Mouse (Mus musculus): ENCODE measurements around the gene Syt3.

Syt3 gene

DNA sequence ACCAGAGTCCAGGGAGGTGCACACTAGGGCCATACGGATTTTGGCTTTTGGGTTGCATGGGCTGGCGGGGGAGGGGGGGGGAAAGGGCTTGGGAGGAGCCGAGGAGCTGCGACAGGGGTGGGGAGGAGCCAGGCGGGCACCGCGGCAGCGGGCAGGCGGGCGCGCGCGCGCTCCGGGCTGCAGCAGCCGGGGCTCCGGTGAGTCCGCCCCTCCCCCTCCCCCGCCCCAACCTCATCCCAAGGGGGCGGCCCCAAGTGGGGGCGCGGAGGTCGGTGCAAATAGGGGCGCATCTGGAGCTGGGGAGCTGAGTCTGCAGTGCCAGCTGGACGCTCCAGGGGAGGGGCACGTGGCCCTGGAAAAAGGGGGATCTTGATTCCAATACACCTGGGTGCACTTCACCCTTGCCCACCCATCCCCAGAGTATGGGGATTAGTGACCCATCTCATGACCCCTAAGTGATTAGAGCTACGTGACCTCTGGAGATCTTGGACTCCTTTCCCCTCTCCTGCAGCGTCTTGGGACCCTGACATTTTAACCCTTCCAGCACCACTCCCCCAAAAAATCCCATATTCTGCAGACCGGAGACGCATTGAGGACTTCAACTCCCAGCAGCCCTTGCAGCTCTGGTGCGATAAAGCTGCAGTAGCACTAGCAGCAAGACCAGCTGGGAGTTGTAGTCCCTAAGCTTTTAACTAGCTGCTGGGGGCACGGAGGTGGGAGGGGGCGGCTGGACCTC, at the start of gene Syt3:
Syt3 (plus strand) TSS at position 123 of the 736 bp plus-strand sequence.
- in situ Hi-C loops (cut with MboI) = no loop called here

DNA sequence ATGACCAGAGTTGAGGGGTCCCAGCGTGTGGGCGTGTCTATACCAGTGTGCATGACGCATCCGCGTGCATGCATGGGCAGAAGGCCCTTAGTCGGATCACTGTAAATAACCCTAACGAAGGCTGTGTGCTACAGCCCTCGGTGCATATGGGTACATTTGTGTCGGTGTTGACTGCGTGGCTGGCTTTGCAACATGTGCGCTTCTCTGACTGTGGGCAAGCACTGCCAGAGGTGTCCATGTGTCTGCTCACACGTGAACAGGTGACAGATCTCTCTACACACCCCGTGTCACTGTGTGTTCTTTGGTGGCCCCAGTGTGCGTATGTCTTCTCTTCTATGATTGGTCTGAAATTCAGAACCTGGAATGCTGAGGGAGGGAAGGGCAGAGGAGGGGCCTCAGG, 49.8 kb upstream of the Syt3 start:
- in situ Hi-C loops (cut with MboI) = loop anchor here (25.0 kb wide), 1 partner anchor 397 kb away; the partner anchor contains the start of gene Klk15

DNA sequence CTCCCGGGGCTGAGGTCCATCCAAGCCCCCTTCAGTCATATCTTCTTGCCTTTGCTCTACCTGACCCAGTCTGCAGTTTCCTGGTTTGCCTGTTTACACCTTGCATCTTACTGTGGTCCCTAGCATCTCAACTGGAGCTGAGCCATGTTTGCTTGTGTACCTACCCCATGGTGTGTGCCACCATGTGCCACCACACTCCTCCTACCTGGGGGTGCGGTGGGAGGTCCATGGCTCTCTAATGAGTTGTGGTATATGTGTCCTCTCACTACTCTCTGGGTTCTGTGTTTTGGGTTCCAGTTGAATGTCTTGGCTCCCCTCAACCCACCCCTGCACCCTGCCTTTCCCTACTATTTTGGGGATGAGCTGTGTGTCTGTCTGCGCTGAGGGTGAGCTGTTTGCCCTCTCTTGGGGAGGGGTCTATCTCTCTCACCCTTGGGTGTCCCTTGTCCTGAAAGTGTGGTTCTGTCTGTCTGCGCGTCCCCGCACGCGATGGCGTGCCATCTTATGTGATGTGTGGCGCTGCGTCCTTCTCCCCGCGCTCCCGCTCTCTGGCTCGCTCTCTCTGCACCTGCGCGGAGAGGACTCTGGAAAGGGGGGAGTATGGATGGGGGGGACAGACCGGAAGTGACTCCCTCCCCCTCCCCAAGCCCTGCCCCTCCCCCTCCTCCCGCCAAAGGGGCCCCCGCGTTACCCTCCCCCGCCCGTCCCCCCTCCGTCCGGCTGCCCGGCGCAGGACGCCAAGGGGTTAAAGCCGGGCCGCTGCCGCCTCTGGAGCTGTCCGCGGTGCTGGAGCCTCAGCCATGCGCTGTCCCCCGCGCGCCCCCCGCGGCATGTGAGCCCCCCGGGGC, 48.6 kb upstream of the Syt3 start:
- in situ Hi-C loops (cut with MboI) = loop anchor here (25.0 kb wide), 1 partner anchor 398 kb away; the partner anchor contains the start of gene Klk15

DNA sequence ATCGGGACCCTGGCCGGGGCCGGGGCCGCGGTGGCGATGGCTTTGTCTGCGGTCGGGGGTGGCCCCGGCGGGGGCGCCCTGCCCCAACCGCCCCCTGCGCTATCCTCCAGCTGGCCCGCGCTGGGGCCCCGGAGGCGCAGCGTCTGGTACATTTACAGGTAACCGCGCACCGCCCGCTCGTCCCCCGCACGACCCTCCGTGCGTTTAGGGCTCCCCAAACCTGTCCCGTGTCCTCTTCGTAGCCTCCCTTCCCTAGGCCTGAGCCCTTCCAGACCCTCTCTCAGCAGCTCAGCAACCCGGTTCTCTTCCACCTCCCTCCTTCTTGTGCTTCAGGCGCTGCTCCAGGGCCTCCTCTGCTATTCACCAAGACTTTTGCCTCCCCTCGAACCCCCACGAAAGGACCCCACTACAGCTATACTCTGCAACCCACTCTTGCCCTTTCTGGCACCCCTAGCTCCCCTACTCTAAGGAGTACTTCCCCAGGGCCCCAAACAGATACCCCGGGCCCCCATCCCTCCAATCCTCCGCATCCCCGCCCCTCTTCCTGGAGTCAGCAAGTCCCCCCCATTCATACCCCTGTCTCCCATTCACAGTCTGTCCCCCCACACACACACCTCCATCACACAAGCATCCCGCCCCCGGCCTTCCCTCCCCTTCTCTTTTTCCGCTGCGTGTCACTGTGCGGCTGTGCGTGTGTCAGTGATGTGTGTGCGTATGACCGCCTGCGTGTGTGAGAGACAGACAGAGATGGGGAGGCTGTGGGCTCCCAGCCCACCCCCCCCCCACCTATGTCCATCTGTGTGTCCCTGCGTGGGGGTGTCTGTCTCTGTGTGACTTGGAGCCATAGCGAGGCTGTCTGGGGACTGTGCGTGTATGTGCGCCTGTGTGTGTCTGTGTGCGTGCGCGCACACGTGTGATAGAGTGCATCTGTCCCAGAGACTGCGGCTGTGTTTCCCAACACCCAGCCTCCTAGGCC, 47.6 kb upstream of the Syt3 start:
- in situ Hi-C loops (cut with MboI) = loop anchor here (25.0 kb wide), 1 partner anchor 399 kb away; the partner anchor contains the start of gene Klk15

DNA sequence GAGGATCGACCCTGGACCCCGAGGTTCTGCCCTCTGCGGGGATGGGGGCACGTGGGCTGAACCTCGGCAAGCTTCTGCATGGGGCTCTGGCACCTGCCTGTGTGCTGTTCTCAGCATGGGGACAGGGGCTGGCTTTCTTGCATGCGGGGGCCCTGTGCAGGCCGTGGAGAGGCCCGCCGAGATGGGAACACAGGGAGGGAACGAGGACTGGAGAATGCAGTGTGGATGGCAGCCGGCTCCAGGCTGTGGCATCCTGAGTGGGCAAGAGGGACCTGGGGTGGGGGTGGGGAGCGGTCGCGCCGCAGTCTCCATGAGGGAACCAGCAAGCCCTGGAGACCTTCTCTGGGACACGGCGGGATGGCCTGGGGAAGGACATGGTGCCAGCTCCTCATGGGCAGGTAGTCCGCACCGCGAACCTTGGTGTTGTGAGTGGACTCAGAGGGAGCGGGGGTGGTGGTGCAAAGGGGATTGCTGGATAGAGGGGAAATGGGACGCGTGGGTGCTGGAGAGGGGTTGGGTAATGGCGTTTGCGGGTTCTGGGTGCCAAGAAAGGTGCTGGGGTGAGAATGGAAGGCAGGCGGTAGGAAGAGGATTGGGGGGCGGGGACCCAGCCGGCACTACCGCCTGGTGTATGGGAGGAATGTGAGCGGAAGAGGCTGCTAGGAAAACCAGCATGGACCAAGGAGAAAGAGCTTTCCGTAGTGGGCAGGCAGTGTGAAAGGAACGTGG, 46.6 kb upstream of the Syt3 start:
- in situ Hi-C loops (cut with MboI) = loop anchor here (25.0 kb wide), 1 partner anchor 400 kb away; the partner anchor contains the start of gene Klk15

DNA sequence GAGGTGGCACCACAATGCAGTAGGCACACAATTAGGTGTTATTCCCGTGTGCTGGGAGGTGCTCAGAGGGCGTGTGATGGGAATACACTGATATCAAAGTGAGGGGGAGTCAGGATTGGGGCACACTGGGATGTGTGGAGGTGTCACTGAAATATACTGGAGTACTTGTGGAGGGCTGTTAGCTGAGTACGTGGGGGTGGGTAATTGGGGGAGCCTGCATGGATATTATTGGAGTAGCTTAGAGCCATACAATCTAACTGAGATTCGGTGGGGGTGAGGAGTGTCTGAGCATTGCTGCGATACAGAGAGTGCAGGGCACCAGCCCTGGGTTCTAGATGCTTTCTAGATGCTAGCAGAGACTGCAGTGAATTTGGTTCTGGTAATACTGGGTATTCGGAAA, 43.7 kb upstream of the Syt3 start:
- in situ Hi-C loops (cut with MboI) = loop anchor here (5.0 to 25.0 kb wide), 2 partner anchors 78 to 403 kb away; partner anchors contain the start of genes Gm15517 and Klk15

DNA sequence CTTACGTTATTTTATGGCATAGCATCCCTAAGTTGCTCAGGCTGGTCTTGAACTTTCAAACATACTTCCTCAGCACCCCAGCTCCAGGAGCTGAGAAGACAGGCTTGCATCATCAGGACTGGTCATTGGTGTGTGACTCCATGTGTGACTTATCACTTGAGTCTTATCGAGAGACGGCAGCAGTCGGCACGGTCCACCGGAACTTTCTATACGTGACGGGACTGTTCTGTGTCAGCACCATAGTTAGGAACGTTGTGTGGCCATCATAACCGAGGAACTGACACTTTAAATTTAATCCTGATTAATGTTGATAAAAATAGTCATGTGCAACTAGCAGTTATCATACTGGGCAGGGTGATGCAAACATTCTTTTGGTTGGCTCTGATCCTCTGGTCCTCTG, 42.8 kb upstream of the Syt3 start:
- in situ Hi-C loops (cut with MboI) = loop anchor here (5.0 to 25.0 kb wide), 2 partner anchors 79 to 404 kb away; partner anchors contain the start of genes Gm15517 and Klk15

DNA sequence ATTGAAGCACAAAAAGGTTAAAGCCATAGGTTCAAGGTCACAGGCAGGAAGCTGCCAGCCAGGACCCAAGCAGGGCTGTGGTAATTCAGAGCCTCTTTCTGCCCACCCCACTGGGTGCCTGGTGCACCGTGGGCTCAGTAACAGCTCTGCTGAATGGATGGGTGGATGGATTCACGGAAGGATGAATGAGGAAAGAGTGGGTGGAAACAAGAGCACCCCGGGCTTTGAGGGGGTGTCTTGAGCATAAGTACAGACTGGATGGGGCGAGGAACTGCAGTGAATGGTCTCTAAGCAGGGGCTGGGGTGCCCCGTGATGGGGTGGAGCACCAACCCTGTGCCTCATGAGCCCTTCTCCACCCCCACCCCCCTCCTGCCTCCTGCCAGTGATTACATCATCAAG, 42.2 kb upstream of the Syt3 start:
- in situ Hi-C loops (cut with MboI) = loop anchor here (5.0 to 25.0 kb wide), 2 partner anchors 79 to 404 kb away; partner anchors contain the start of genes Gm15517 and Klk15

DNA sequence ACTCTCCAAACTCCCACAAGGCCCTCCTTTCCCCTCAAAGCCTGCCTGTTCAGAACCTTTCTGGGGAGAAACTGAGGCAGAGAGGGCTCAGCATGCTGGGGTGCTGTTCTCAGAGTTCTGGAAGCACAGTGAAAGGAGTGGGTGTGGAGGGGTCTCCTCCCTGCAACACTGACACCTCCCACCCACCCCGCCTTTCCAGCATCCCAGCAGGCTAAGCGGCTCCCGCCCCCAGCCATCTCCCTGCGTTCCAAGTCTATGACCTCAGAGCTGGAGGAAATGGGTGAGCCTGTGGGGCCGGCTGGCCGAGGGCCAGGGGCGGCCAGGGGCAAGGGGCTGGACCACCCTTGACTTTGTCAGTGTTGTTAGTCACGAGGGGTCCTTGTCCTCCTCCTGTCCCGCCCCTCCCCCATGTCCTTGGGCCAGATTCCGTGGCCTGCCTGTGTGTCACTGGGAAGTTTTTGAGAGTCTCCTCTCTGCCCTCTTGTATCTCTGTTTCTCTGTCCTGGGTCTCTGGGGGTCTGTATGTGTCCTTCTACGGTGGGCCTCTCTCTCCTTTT, 40.4 kb upstream of the Syt3 start:
- in situ Hi-C loops (cut with MboI) = loop anchor here (5.0 to 25.0 kb wide), 2 partner anchors 81 to 406 kb away; partner anchors contain the start of genes Gm15517 and Klk15

DNA sequence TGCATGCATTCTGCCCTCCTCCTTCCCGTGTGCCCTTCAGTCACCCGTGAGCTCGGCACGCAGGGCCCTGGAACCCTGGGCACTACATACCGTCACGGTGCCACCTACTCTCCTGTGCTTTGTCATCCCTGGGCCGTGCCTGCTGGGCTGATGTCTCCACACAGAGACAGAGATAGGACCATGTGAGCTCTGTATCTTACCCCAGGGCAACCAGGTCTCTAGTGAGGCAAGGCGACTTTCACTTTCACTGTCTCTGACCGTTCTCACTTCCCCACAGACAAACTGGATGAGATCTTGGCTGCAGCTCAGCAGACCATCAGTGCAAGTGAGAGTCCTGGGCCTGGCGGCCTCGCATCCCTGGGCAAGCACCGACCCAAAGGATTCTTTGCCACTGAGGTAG, 39.3 kb upstream of the Syt3 start:
- in situ Hi-C loops (cut with MboI) = loop anchor here (5.0 to 25.0 kb wide), 2 partner anchors 82 to 407 kb away; partner anchors contain the start of genes Gm15517 and Klk15

DNA sequence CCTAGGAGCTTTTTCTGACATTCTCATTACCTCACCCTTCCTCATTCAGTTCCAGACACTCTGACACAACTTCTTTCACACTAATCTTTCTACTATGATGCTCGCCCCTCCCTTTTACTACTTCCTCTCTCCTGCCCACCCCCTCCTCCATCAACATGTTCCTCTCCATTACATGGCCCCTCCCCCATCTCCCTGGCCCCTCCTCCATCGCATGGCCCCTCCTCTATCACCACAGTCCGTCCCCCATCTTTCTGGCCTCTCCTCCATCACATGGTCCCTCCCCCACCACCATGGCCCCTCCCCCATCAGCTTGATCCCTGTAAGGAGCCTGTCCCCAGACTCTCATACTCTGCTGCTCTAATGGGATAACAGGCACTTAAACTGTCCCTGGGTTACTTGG, 34.9 kb upstream of the Syt3 start:
- in situ Hi-C loops (cut with MboI) = loop anchor here (25.0 kb wide), 1 partner anchor 412 kb away; the partner anchor contains the start of gene Klk15

DNA sequence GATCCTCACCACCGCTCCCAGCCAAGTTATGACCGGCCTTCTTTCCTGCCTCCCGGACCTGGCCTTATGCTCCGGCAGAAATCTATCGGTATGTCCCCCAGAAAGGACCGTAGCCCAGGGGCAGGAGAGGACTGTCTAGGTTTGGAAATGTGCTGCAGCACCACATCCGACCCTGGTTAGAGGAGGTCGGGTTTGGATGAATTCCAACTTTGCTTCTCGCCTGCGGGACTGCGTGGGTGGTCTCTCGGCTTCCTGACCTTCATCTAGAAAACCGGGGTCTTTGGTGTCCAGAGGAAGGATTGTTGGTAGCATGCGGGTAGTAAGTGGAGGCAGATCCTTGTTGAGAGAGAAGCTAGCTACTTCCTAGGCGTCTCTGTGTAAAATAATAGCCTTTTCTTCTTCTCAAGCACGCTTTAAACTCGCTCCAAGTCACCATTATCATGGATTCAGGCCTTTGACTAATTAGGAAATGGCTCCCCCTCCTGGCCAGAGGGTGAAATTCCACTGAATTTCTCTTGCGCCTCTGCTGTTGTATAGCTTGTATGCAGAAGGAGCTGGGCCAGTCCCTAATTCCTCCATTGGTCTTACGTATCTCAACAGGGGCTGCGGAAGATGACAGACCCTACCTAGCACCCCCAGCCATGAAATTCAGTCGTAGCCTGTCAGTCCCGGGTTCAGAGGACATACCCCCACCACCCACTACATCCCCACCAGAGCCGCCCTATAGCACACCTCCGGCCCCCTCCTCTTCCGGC, 32.8 kb upstream of the Syt3 start:
- in situ Hi-C loops (cut with MboI) = no loop called here

DNA sequence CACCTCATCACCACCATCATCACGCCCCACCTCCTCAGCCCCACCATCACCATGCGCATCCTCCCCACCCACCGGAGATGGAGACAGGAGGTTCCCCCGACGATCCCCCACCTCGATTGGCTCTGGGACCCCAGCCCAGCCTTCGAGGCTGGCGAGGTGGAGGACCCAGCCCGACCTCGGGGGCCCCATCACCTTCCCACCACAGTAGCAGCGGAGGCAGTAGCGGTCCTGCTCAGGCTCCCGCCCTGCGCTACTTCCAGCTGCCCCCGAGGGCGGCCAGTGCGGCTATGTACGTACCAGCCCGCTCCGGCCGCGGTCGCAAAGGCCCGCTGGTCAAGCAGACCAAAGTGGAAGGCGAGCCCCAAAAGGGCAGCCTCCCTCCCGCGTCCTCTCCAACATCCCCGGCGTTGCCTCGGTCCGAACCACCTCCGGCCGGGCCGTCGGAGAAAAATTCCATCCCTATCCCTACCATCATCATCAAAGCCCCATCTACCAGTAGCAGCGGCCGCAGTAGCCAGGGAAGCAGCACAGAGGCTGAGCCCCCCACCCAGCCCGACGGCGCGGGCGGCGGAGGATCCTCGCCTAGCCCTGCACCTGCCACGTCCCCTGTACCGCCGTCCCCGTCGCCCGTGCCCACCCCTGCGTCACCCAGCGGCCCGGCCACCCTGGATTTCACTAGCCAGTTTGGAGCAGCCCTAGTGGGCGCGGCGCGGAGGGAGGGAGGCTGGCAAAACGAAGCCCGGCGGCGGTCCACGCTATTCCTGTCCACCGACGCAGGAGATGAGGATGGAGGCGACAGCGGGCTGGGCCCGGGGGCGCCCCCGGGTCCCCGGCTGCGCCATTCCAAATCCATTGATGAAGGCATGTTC, 31.8 kb upstream of the Syt3 start:
- in situ Hi-C loops (cut with MboI) = no loop called here

DNA sequence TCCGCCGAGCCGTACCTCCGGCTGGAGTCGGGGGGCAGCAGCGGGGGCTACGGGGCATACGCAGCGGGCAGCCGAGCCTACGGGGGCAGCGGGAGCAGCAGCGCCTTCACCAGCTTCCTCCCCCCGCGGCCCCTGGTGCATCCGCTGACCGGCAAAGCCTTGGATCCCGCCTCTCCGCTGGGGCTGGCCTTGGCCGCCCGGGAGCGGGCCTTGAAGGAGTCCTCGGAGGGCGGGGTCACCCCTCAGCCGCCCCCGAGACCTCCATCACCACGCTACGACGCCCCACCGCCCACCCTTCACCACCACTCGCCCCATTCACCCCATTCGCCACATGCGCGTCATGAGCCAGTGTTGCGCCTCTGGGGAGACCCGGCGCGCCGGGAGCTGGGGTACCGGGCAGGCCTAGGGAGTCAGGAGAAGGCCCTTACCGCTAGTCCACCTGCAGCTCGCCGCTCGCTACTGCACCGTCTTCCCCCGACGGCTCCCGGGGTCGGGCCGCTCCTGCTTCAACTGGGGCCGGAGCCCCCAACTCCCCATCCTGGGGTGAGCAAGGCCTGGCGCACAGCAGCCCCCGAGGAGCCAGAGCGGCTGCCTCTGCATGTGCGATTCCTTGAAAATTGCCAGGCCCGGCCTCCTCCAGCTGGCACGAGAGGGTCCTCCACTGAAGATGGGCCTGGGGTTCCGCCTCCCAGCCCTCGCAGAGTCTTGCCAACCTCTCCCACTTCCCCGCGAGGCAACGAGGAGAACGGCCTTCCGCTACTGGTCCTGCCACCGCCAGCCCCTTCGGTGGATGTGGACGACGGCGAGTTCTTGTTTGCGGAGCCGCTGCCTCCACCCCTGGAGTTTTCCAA, 30.9 kb upstream of the Syt3 start:
- in situ Hi-C loops (cut with MboI) = no loop called here

DNA sequence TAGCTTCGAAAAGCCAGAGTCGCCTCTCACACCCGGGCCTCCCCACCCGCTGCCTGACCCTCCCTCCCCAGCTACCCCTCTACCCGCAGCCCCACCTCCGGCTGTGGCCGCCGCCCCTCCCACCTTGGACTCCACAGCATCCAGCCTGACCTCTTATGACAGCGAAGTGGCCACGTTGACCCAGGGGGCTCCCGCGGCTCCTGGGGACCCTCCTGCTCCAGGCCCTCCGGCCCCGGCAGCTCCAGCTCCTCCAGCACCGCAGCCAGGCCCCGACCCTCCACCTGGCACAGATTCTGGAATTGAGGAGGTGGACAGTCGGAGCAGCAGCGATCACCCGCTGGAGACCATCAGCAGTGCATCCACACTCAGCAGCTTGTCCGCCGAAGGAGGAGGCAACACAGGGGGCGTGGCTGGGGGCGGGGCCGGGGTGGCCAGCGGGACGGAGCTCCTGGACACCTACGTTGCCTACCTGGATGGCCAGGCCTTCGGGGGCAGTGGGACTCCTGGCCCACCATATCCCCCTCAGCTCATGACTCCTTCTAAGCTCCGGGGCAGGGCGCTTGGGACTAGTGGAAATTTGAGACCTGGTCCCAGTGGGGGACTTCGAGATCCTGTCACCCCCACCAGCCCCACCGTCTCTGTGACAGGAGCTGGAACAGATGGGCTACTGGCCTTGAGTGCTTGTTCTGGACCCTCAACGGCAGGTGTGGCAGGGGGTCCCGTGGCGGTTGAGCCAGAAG, 30.1 kb upstream of the Syt3 start:
- in situ Hi-C loops (cut with MboI) = no loop called here

DNA sequence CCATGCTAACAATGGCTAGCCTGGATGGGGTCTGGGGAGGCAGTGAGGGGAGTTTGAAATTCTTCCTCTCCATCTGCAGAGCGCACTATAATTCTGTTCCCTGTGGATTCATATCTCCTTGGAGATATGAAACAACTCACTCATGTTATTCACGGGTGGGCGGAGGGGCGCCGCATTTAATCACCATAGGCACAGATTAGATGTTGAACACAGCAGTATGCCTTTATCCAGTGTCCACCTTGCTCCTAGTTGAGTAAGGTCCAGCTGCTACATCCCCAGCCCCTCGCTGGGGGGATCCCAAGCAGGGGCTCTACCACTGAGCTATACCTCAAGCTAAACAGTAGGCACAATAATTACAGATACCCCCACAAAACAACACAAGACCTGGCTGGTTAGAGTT, 28.5 kb upstream of the Syt3 start:
- in situ Hi-C loops (cut with MboI) = no loop called here

Data from mature B cell (primary cell).